Mouse (Mus musculus): ENCODE data around the gene Zfp804a.

GRCm38 (mm10) chr2:82178693-82179092, 125.7 kb downstream of the Zfp804a start:
- TF ChIP-seq POLR2A (IDR thresholded peaks at IDR 0.05; ENCODE audit: insufficient read length, low read depth), result no peak
- no peak for TF ChIP-seq E2F4 (IDR thresholded peaks at IDR 0.05; ENCODE audit: insufficient read depth)
- no peak for TF ChIP-seq MAX (IDR thresholded peaks at IDR 0.05; ENCODE audit: low read depth)
- TF ChIP-seq SRF (IDR thresholded peaks at IDR 0.05; ENCODE audit: control insufficient read depth, insufficient read length, low read depth), result no peak

Data from myocyte (in vitro differentiated cells).